Comparison of ENCODE assay signal across 26 mouse cellular contexts in genomic region chr13:24747823-24748222, GRCm38 (mm10). TPM values are rescaled to one million over a fixed set of nuclear protein-coding genes. Genes with fewer than 3 reads are reported as not detected.
DNase-seq lines count a peak whose midpoint lies in the region; ATAC-seq lines count a peak whose summit lies in the region.
"Had no signal": no experiment of that assay in that cellular context is flagged by ENCODE, and none has a peak within 500 bp of the region (broad histone marks: within the 10 kb centered on the region; RNA-seq: fewer than 3 reads in every experiment).

No protein-coding gene starts in this region.

- no peaks in the 10 kb centered on the region for H3K9me3 ChIP-seq in forebrain, embryonic 11.5 days (ENCODE audit: control insufficient read depth, low read length)
- no peaks in the 10 kb centered on the region for H3K9me3 ChIP-seq in forebrain, embryonic 15.5 days
- no peaks in the 10 kb centered on the region for H3K9me3 ChIP-seq in heart, embryonic 12.5 days (replicated peaks)
- H3K9me3 ChIP-seq: hindbrain, embryonic 12.5 days; neural tube, embryonic 13.5 days had no signal

- H3K4me3 ChIP-seq in forebrain, embryonic 11.5 days (ENCODE audit: low read depth, low read length) = no peak overlapping the region
- H3K4me3 ChIP-seq in forebrain, embryonic 15.5 days = no peak overlapping the region
- no peak overlapping the region for H3K4me3 ChIP-seq in heart, embryonic 12.5 days
- H3K4me3 ChIP-seq: erythroblast, embryonic 14.5 days; hindbrain, embryonic 12.5 days; neural tube, embryonic 13.5 days had no signal

- no peak overlapping the region for H3K4me2 ChIP-seq in forebrain, embryonic 11.5 days (ENCODE audit: low read depth, low read length, severe bottlenecking)
- no peak overlapping the region for H3K4me2 ChIP-seq in forebrain, embryonic 15.5 days (replicated peaks)
- H3K4me2 ChIP-seq in heart, embryonic 12.5 days = no peak overlapping the region
- H3K4me2 ChIP-seq: hindbrain, embryonic 12.5 days; neural tube, embryonic 13.5 days had no signal

- H3K9ac ChIP-seq in forebrain, embryonic 11.5 days (ENCODE audit: low read length) = no peak overlapping the region
- no peak overlapping the region for H3K9ac ChIP-seq in forebrain, embryonic 15.5 days (replicated peaks)
- H3K9ac ChIP-seq in heart, embryonic 12.5 days = no peak overlapping the region
- H3K9ac ChIP-seq: forebrain, postnatal 0 days; hindbrain, embryonic 12.5 days; neural tube, embryonic 13.5 days had no signal

- ATAC-seq in forebrain, embryonic 11.5 days (replicated peaks; ENCODE audit: low FRiP score) = no peak
- no peak for ATAC-seq in forebrain, embryonic 15.5 days (replicated peaks)
- no peak for ATAC-seq in heart, embryonic 12.5 days (ENCODE audit: insufficient number of reproducible peaks, low FRiP score)
- ATAC-seq: forebrain, postnatal 0 days had no signal

- H3K27me3 ChIP-seq in forebrain, embryonic 11.5 days (ENCODE audit: control insufficient read depth, insufficient read depth, low read length) = no peaks in the 10 kb centered on the region
- no peaks in the 10 kb centered on the region for H3K27me3 ChIP-seq in forebrain, embryonic 15.5 days
- no peaks in the 10 kb centered on the region for H3K27me3 ChIP-seq in heart, embryonic 12.5 days (replicated peaks)
- H3K27me3 ChIP-seq: hindbrain, embryonic 12.5 days; neural tube, embryonic 13.5 days had no signal

- peaks cover 6% of the 10 kb centered on the region; the same call in 1 of the 2 replicates for H3K36me3 ChIP-seq in forebrain, embryonic 11.5 days (ENCODE audit: control insufficient read depth, insufficient read depth, low read length)
- H3K36me3 ChIP-seq in forebrain, embryonic 15.5 days = 0 out of 2 replicates have a peak, but pooled peaks cover 5% of the 10 kb centered on the region
- H3K36me3 ChIP-seq in heart, embryonic 12.5 days = peaks cover 32% of the 10 kb centered on the region
- H3K36me3 ChIP-seq: neural tube, embryonic 13.5 days had no signal

- intact Hi-C loops in heart, postnatal 36 days (cut with DNase I) = no loop called here
- intact Hi-C loops in heart, postnatal 10 days (cut with DNase I) = no loop called here

- H3K27ac ChIP-seq in forebrain, embryonic 11.5 days (ENCODE audit: low read depth, low read length) = no peak overlapping the region
- H3K27ac ChIP-seq in forebrain, embryonic 15.5 days (replicated peaks) = no peak overlapping the region
- 0 out of 2 replicates have a peak overlapping the region, but pooled peaks have one; percentile 29 for H3K27ac ChIP-seq in heart, embryonic 12.5 days (ENCODE audit: poor library complexity, severe bottlenecking)
- H3K27ac ChIP-seq: hindbrain, embryonic 12.5 days; neural tube, embryonic 13.5 days; stomach, postnatal 0 days had no signal

- no peaks in the 10 kb centered on the region for H3K4me1 ChIP-seq in forebrain, embryonic 11.5 days (replicated peaks; ENCODE audit: control insufficient read depth, insufficient read depth, low read length)
- no peaks in the 10 kb centered on the region for H3K4me1 ChIP-seq in forebrain, embryonic 15.5 days
- peaks cover 8% of the 10 kb centered on the region for H3K4me1 ChIP-seq in heart, embryonic 12.5 days (replicated peaks)
- H3K4me1 ChIP-seq: hindbrain, embryonic 12.5 days; neural tube, embryonic 13.5 days had no signal

- WGBS in forebrain, embryonic 11.5 days = 89% methylated on average over 3 of the region's 3 CpGs
- 84% methylated on average over 3 of the region's 3 CpGs for WGBS in forebrain, embryonic 15.5 days
- 64% methylated on average over 3 of the region's 3 CpGs for WGBS in heart, embryonic 12.5 days

- peak; percentile 20 for DNase-seq in forebrain, embryonic 11.5 days (ENCODE audit: low spot score)
- no peak for DNase-seq in heart, postnatal 36 days
- peak; percentile 73 for DNase-seq in R1 (ENCODE audit: low read depth, low spot score)
- peak; percentile 39 to 49 for DNase-seq in heart, postnatal 10 days
- no peak for DNase-seq in spleen, adult 18-20 months
- DNase-seq in urinary bladder, postnatal 25 days (ENCODE audit: low spot score) = no peak
- DNase-seq: adrenal gland, postnatal 25 days; cerebellum, adult 18-20 months; cerebellum, postnatal 36 days; forebrain, postnatal 0 days; gastrocnemius, postnatal 10 days; kidney, postnatal 4 days; right cerebral cortex, postnatal 14 days; thymus, postnatal 36 days had no signal

RNA-seq across cellular contexts. Expression of gene Armh2, which starts 6.8 kb away (rescaled TPM):
- polyA plus RNA-seq in forebrain, embryonic 11.5 days (2014; fragmentation: Nextera tagmentation; extraction: Ambion mirVana) = not detected in 2 replicates
- not detected in 2 replicates for polyA plus RNA-seq in forebrain, embryonic 15.5 days (2015; fragmentation: Nextera tagmentation; extraction: Ambion mirVana)
- not detected in 2 replicates for polyA plus RNA-seq in heart, embryonic 12.5 days (2016; fragmentation: Nextera tagmentation; extraction: Ambion mirVana)
- total RNA-seq in heart, postnatal 36 days (2021) = not detected
- not detected for total RNA-seq in heart, postnatal 10 days (2021)
- total RNA-seq: adrenal gland, postnatal 25 days; gastrocnemius, postnatal 10 days; layer of hippocampus, postnatal 10 days; monocyte, adult 5-6 weeks had no signal
- polyA plus RNA-seq: erythroblast, embryonic 14.5 days; forebrain, postnatal 0 days; hindbrain, embryonic 12.5 days; intestine, embryonic 14.5 days; kidney, embryonic 14.5 days; limb, embryonic 14.5 days; liver, embryonic 16.5 days; neural tube, embryonic 13.5 days; stomach, postnatal 0 days had no signal

RNA-seq across cellular contexts. Expression of gene Gmnn, which starts 13.9 kb away (rescaled TPM):
- polyA plus RNA-seq in forebrain, embryonic 11.5 days (2014; fragmentation: Nextera tagmentation; extraction: Ambion mirVana) = 165 and 169 TPM in 2 replicates
- polyA plus RNA-seq in forebrain, embryonic 15.5 days (2015; fragmentation: Nextera tagmentation; extraction: Ambion mirVana) = 41.1 and 50.3 TPM in 2 replicates
- 111 and 114 TPM in 2 replicates for polyA plus RNA-seq in heart, embryonic 12.5 days (2016; fragmentation: Nextera tagmentation; extraction: Ambion mirVana)
- total RNA-seq in heart, postnatal 36 days (2021) = 10 to 100 TPM; 48.5 to 52.9 TPM
- total RNA-seq in heart, postnatal 10 days (2021) = 10 to 100 TPM; 40.6 to 45.1 TPM

RNA-seq across cellular contexts. Expression of gene BC005537, which starts 53.6 kb away (rescaled TPM):
- 27.5 and 29.3 TPM in 2 replicates for polyA plus RNA-seq in forebrain, embryonic 11.5 days (2014; fragmentation: Nextera tagmentation; extraction: Ambion mirVana)
- polyA plus RNA-seq in forebrain, embryonic 15.5 days (2015; fragmentation: Nextera tagmentation; extraction: Ambion mirVana) = 29.0 and 30.8 TPM in 2 replicates
- 9.4 and 12.6 TPM in 2 replicates for polyA plus RNA-seq in heart, embryonic 12.5 days (2016; fragmentation: Nextera tagmentation; extraction: Ambion mirVana)
- 100 to 1,000 TPM; 136 to 147 TPM for total RNA-seq in heart, postnatal 36 days (2021)
- 100 to 1,000 TPM; 178 to 179 TPM for total RNA-seq in heart, postnatal 10 days (2021)

Comparison
In these comparisons a context has a peak if more than half of its experiments do, and no peak if none do; other contexts are left out.
1. DNase-seq: peak in forebrain, embryonic 11.5 days (single experiment), R1 (single experiment) and heart, postnatal 10 days (2 of 2); none in heart, postnatal 36 days (0 of 2), spleen, adult 18-20 months (0 of 2) and urinary bladder, postnatal 25 days (single experiment).